Mouse (Mus musculus): ENCODE data around the gene Zeb2.

Gene Zeb2

GRCm38 (mm10) chr2:45096638-45097247 lies 20.5 kb downstream of the Zeb2 start:
- DNase-seq (ENCODE audit: low spot score), result no peak

DNA sequence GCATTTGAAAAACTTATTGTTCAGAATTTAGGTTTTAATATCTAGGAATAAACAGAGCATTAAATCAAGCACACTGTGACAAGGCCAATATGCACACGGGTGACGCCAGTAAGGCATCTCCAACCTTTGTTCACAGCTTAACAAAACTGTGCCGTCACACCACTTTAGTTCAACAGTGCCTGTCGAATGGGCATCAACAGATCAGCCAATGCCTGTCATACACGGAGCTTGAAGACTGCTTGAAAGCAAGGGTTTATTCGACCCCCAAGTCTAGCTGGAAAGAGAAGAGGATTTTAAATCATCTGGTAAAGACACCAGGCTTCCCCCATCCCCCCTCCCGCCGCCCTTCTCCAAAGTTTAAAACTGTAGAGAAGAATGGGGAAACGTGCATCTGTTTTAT lies 21.4 kb downstream of the Zeb2 start:
- no peak for DNase-seq (ENCODE audit: low spot score)

GRCm38 (mm10) chr2:45094371-45094967 lies 22.7 kb downstream of the Zeb2 start:
- no peak for DNase-seq (ENCODE audit: low spot score)

DNA sequence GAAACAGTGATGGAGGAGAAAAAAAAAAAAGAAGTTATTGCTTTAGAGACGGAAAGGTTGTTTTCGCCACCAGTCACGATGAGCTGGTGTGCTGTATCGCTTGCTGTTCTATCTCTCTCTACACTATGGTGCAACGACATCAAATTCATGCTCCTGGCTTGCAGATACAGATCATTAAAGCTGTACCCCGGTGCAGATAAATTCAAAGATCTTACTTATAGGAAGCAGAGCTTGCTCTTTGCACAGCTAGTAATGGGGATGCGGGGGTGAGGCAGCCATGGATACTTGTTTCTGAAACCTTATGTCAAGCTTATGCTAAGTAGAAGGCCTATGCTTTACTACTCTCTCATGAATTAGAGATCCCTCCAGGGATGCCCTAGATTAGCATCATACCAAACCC lies 23.7 kb downstream of the Zeb2 start:
- no peak for DNase-seq (ENCODE audit: low spot score)

DNA sequence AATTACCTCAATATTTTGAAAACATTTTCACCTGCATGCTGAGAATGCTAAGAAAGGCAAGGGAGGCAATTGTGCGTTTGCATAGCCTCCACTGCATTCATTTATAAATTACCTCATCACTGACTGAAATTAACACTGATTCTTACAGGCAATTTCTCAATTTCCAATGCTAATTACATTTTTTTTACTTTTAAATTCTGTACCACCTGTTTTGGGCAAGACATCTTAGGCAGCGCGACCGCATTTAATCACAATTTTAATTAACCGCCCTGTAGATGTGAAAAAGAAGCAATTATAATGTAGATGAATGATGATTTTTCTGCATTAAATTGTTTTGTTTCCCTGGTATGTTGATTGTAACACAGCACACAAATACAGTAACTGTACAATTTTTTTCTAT lies 24.5 kb downstream of the Zeb2 start:
- DNase-seq (ENCODE audit: low spot score), result no peak

DNA sequence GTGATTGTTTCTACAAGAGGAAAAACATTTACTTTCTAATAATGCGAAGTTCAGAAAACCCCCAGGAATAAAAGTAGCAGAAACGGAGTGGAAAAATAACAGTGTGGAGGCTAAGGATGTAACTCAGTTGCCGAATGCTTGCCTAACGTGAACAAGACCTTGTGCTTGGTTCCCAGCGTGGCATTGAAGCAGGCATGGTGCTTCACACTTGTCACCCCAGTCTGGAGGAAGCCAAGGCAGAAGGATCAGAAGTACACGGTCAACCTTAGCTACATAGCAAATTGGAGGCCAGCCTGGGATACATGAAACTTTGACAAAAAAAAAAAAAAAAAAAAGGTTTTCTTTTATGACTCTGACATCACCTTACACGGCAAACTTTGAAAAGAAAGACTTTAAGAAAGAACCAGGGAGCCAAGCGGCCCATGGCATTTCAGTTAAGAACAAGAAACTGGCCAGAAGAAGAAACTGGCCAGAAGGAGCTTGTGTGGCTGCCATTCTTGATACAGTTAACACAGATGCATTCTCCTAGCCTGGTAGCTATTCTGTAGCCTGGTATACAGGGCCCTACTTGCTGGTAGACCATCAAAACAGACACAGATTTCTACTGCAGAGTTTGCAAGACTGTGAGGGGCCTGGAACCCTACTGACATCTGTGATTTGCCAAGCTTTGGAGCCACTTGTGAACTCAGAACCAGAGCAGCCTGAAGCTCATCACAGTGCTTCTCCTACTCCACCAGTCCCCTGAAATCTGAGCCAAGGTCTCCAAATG lies 26.5 kb downstream of the Zeb2 start:
- no peak for DNase-seq (ENCODE audit: low spot score)

- DNase-seq (ENCODE audit: low spot score), result no peak
Observed at GRCm38 (mm10) chr2:45089251-45089530, 28.0 kb downstream of the Zeb2 start.

DNA sequence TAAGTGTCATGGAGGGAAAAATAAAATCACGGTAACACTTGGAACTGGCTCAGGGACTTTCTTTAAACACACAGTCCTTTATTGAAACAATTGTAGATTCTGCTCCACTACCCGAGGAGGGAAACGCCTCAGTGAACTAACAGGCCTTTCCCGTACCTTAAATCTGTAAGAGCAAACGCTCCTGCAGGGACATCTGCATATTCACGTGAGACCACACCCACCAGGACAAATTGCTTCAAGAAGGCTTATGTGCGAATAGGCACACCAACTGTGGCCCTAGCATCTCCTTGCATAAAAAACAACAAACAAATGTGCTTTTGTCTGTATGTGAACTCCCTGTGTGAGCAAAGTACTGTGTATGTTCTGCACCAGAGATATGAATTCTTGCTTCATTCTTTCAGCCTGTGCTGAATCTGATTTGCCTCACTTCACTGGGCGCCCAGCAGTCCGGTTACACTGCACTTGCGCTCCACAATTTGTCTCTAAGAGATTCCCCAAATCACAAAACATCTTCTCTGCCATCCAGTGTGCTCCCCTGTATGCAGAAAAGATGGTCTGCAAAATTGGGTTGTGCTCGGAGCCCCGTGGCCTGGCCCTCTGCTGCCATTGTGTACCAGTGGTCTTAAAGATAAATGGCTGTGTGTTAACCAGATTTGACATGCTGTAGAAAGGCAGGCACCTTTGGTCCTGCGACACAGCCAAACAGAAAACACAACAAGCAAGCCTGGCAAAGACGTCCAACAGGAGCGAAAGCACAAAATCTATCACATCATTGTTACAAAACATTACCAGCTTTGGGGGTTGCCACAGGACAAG lies 28.6 kb downstream of the Zeb2 start:
- DNase-seq (ENCODE audit: low spot score), result no peak

GRCm38 (mm10) chr2:45087208-45087607 lies 30.0 kb downstream of the Zeb2 start:
- DNase-seq (ENCODE audit: low spot score), result no peak

GRCm38 (mm10) chr2:45085653-45086052 lies 31.5 kb downstream of the Zeb2 start:
- DNase-seq (ENCODE audit: low spot score), result no peak

DNA sequence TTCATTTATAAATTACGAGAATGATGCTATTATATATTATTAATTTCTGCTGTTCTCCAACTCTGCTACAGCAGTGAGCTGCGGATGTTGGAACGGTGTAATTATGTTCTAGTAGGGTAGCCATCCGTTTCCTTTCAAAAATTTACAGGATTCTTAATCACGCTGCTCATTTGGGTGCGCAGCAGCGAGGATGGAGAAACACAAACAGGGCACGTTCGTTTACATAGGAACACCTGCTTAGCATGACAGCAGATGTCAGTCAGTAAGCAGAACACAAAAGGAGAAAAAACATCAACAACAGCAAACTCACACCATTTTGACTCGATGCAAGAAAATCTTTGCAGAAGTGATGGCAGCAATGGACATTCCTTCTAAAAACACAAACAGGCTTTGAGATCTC lies 34.2 kb downstream of the Zeb2 start:
- no peak for DNase-seq (ENCODE audit: low spot score)

GRCm38 (mm10) chr2:45081559-45081958 lies 35.6 kb downstream of the Zeb2 start:
- no peak for DNase-seq (ENCODE audit: low spot score)

- DNase-seq (ENCODE audit: low spot score), result no peak
Observed at GRCm38 (mm10) chr2:45077938-45078487, 39.2 kb downstream of the Zeb2 start.

- no peak for DNase-seq (ENCODE audit: low spot score)
Observed at GRCm38 (mm10) chr2:45077383-45077782, 39.8 kb downstream of the Zeb2 start.

DNA sequence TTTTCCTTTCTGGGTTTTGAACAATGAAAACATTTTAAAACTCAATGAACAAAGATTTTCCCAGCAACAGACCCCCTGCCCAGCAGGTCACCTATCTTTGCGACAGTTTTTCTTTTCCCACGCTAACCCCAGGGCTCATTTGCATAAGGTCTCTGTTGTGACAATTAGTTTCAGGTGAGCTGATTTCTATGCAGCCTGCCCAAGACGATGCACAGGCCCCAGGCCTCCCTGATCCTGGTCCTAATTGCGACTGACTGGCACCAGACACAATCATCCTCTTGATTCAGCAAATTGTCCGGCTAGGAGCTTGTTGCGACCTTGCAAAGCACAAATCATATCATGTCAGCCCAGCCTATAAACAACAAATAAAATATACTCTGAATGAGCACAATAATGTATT lies 44.2 kb downstream of the Zeb2 start:
- DNase-seq (ENCODE audit: low spot score), result no peak

GRCm38 (mm10) chr2:45071296-45071695 lies 45.9 kb downstream of the Zeb2 start:
- no peak for DNase-seq (ENCODE audit: low spot score)

GRCm38 (mm10) chr2:45070612-45071276 lies 46.5 kb downstream of the Zeb2 start:
- DNase-seq (ENCODE audit: low spot score), result no peak

DNA sequence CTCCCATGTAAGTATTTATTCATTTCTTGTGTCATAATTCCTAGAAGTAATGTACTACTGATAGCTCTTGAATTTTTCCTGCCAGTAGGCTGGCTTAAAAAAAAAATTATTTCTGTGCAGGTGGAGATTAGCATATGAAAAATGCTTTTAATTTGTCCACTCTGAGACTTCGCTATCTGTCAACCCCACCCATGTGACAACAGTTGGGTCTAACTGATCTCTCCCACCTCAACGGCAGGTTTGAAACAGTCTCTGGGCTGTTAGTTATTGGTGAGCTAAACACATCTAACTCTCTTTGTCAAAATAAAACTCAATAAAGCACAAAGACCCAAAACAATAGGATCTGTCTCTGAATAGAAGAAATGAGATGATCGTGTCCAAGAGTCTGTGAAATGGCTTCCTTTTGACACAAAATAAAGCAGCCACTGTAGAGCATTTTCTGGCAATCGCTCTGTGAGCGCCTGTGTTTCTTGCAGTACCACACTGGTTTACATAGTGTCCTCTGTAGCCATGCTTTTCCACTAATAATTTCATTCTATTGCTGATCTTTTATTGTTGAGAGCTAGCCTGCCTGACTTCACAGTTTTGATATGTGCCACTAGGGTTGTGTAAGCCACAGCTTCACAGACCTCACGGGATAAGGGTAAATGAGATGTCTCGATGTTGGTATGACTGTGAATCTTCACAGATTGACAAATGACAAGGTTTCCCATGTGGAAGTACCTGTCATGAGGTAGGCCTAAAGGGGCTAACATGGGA lies 48.2 kb downstream of the Zeb2 start:
- no peak for DNase-seq (ENCODE audit: low spot score)

- DNase-seq (ENCODE audit: low spot score), result no peak
Observed at GRCm38 (mm10) chr2:45067116-45067515, 50.1 kb downstream of the Zeb2 start.

DNA sequence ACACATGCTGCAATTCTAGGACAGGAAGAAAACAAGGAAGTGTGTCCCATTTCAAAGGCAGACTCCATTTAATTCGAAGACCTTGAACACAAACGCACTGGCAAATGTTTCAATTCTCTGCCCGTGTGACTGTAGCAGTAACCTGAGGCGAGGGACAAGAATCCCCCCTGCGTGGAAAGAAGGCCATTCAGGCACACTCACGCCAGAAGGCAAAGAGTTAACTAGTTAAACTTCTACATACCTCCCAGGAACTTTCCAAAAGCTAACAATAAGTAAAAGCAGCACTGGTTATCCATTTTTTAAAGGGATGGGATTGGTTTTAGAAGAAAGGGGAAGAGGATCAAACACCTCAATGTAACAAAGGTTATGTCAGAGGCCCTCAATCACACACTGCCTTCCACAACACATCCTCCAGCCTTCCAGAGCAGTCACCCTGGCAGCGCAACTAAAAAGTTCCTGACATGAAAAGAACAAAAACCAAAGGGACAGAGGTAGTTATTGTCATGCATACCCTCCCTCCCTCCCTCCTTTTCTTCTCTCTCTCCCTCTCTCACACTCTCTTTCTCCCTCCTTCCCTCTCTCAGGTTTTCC lies 53.8 kb downstream of the Zeb2 start:
- DNase-seq (ENCODE audit: low spot score), result no peak

GRCm38 (mm10) chr2:45062136-45062535 lies 55.1 kb downstream of the Zeb2 start:
- no peak for DNase-seq (ENCODE audit: low spot score)
